Mouse (Mus musculus) stomach, embryonic 16.5 days (tissue): Measurements from ENCODE around the gene Tmem163. TPM values are rescaled to one million over a fixed set of nuclear protein-coding genes. Genes with fewer than 3 reads are reported as not detected.

Experiments used
- ATAC-seq: fragments of 200-750 bp; cut with Nextera tagmentation; 2 replicates; pipeline ENCODE4 v1.8.0; 2017; ENCODE audit warnings: moderate number of reproducible peaks, moderate TSS enrichment; ENCODE audit not compliant: insufficient read depth, low FRiP score
- H3K27ac ChIP-seq: fragments of 300-500 bp; sonication (generic); 2 replicates; pipeline ENCODE4 v1.5.1; 2014; ENCODE audit warnings: low read length
- H3K27me3 ChIP-seq: fragments of 300-500 bp; sonication (generic); 2 replicates; pipeline ENCODE4 v1.6.1; 2014; ENCODE audit warnings: low read length, control low read depth, mixed read lengths; ENCODE audit not compliant: control insufficient read depth, insufficient read depth
- H3K36me3 ChIP-seq: fragments of 300-500 bp; sonication (generic); 2 replicates; pipeline ENCODE4 v1.6.1; 2014; ENCODE audit warnings: low read length; ENCODE audit not compliant: control insufficient read depth, insufficient read depth
- H3K4me1 ChIP-seq: fragments of 300-500 bp; sonication (generic); 2 replicates; pipeline ENCODE4 v1.6.1; 2014; ENCODE audit warnings: low read length, control low read depth, mixed read lengths; ENCODE audit not compliant: control insufficient read depth, insufficient read depth
- H3K4me2 ChIP-seq: fragments of 300-500 bp; sonication (generic); 2 replicates; pipeline ENCODE4 v1.6.1; 2014; ENCODE audit warnings: low read depth, low read length, mixed read lengths
- H3K4me3 ChIP-seq: fragments of 300-500 bp; sonication (generic); replicated peaks from 2 replicates; pipeline ENCODE4 v1.5.1; 2014; ENCODE audit warnings: mild to moderate bottlenecking, low read length
- H3K9ac ChIP-seq: fragments of 300-500 bp; sonication (generic); 2 replicates; pipeline ENCODE4 v1.6.1; 2014; ENCODE audit warnings: low read length
- H3K9me3 ChIP-seq: fragments of 300-500 bp; sonication (generic); replicated peaks from 2 replicates; pipeline ENCODE4 v1.6.1; 2016; ENCODE audit warnings: low read length, control low read depth; ENCODE audit not compliant: control insufficient read depth
- WGBS: fragments of 180-500 bp; shearing (Covaris S2); extraction: QIAGEN DNeasy Blood & Tissue Kit; methylation state at CpG from one replicate; pipeline ENCODE4 v1.1.7; 2014; 5-methylcytosine and 5-hydroxymethylcytosine counted together
- polyA plus RNA-seq: library from polyadenylated mRNA; unstranded; fragments of >200 nt; fragmentation: Nextera tagmentation; extraction: Ambion mirVana; gene quantifications from 2 replicates; pipeline ENCODE4 v1.2.1, GENCODE M21; 2015

The Tmem163 gene
- polyA plus RNA-seq, 1 experiment from 2014 or later, result 0.45 TPM

DNA sequence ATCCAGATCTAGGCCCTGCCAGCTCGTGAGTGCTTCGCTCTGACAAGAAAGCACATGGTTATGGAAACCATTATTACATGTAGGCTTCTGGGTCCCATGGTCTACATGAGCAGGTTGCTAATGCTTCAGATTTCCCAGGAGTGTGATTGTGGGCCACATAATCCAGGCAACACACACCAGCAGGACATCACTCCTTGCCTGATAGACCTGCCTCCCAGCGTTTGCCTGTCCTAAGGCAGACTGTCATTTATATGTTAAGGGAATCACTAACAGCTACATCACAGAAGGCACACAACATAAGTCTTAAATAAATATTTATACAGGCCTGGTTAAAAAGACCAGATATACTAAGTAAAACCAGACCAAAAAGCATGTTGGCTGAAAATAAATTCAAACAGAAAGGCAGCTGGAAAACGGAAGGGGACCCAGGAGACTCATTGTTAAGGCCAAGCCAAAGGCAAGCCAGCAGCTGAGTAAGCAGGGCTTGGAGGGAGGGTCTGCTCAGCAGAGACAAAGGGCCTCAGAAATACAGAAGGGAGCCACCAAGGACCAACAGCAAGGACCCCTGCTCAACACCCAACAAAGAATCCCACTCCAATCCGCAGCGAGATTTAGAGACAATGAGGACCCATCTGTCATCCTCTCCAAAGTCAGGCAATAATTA lies 123.4 kb downstream of the Tmem163 start:
- H3K4me3 ChIP-seq, result no peak overlapping the region
- H3K27me3 ChIP-seq, result no peaks in the 10 kb centered on the region
- no peaks in the 10 kb centered on the region for H3K36me3 ChIP-seq
- no peaks in the 10 kb centered on the region for H3K9me3 ChIP-seq
- H3K9ac ChIP-seq, result no peak overlapping the region
- no peaks in the 10 kb centered on the region for H3K4me1 ChIP-seq
- H3K27ac ChIP-seq, result no peak overlapping the region
- H3K4me2 ChIP-seq, result no peak overlapping the region
- 46% methylated on average over 6 of the region's 6 CpGs for WGBS
- no peak for ATAC-seq

- no peak overlapping the region for H3K4me2 ChIP-seq
- no peaks in the 10 kb centered on the region for H3K4me1 ChIP-seq
- H3K9me3 ChIP-seq, result no peaks in the 10 kb centered on the region
- H3K27ac ChIP-seq, result no peak overlapping the region
- no peaks in the 10 kb centered on the region for H3K27me3 ChIP-seq
- H3K9ac ChIP-seq, result no peak overlapping the region
- WGBS, result 74% methylated on average over 4 of the region's 4 CpGs
- H3K4me3 ChIP-seq, result no peak overlapping the region
- no peaks in the 10 kb centered on the region for H3K36me3 ChIP-seq
- ATAC-seq, result no peak
These were observed 131.3 kb downstream of the Tmem163 start for GRCm38 (mm10) chr1:127548078-127548477.

GRCm38 (mm10) chr1:127542756-127543155 lies 136.6 kb downstream of the Tmem163 start:
- ATAC-seq, result no peak
- WGBS, result 22% methylated on average over 1 of the region's 1 CpGs
- Histone ChIP-seq H3K4me2 (no peak overlapping the region), H3K9me3 (no peaks in the 10 kb centered on the region), H3K9ac (no peak overlapping the region), H3K36me3 (no peaks in the 10 kb centered on the region), H3K4me1 (no peaks in the 10 kb centered on the region), H3K27me3 (no peaks in the 10 kb centered on the region), H3K27ac (no peak overlapping the region), H3K4me3 (no peak overlapping the region)

DNA sequence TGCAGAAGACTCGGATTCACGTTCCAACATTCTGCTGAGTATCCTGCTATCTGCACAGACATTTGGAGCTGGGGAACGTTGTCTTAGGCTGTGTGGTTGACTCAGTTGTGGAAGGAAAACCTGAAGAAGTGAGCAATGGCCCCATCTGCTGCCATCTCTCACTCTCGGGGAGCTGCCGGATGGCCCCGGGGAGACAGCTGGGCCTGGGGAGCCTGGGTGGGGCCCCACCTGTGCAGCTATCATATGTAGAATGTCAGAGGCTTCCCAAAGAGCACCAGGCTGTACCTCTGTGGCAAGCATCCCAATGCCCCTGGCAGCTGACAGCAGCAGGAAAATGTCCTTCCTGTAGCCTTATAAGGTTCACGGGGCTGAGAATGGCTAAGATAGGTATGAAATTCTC lies 137.4 kb downstream of the Tmem163 start:
- ATAC-seq, result no peak
- H3K9me3 ChIP-seq, result no peaks in the 10 kb centered on the region
- WGBS, result 84% methylated on average over 7 of the region's 7 CpGs

DNA sequence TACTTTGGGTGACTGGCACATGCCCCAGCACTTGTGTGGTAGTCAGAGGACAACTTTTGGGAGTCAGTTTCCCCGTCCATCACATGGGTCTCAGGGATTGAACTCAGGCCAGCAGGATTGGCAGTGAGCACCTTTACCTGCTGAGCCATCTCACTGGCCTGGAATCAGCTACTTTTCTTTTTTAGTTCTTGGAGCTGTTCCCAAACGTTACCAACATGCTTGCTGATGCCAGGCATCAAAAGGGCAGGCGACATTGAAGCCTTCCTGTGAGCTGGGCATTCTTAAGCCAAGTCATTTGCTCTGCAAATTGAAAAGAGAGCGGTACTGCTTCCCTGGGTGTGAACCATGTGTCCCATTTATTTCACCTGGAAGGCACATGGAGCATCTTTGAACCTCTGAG lies 137.8 kb downstream of the Tmem163 start:
- Histone ChIP-seq H3K36me3 (no peaks in the 10 kb centered on the region), H3K4me2 (no peak overlapping the region), H3K27ac (no peak overlapping the region), H3K9ac (no peak overlapping the region), H3K27me3 (no peaks in the 10 kb centered on the region), H3K4me3 (no peak overlapping the region), H3K9me3 (no peaks in the 10 kb centered on the region), H3K4me1 (peaks cover 7% of the 10 kb centered on the region; the same call in 1 of the 2 replicates)
- 87% methylated on average over 4 of the region's 4 CpGs for WGBS
- ATAC-seq, result no peak

More for the DNA sequence above, 137.4 kb downstream of the Tmem163 start:
- Histone ChIP-seq H3K4me2 (no peak overlapping the region), H3K27ac (no peak overlapping the region), H3K36me3 (no peaks in the 10 kb centered on the region), H3K9ac (no peak overlapping the region), H3K4me3 (no peak overlapping the region), H3K27me3 (no peaks in the 10 kb centered on the region), H3K4me1 (0 out of 2 replicates have a peak, but pooled peaks cover 7% of the 10 kb centered on the region)

GRCm38 (mm10) chr1:127537204-127538038 lies 141.9 kb downstream of the Tmem163 start:
- no peak for ATAC-seq
- Histone ChIP-seq H3K27me3 (no peaks in the 10 kb centered on the region), H3K9ac (peak overlapping the region; percentile 5; the same call in 1 of the 2 replicates), H3K4me1 (peaks cover 7% of the 10 kb centered on the region; the same call in 1 of the 2 replicates), H3K4me2 (peak overlapping the region; percentile 43), H3K9me3 (no peaks in the 10 kb centered on the region), H3K27ac (no peak overlapping the region; the same call in 1 of the 2 replicates), H3K36me3 (no peaks in the 10 kb centered on the region), H3K4me3 (0 out of 2 replicates have a peak overlapping the region, but pooled peaks have one; percentile 0)
- 14% methylated on average over 17 of the region's 17 CpGs for WGBS

DNA sequence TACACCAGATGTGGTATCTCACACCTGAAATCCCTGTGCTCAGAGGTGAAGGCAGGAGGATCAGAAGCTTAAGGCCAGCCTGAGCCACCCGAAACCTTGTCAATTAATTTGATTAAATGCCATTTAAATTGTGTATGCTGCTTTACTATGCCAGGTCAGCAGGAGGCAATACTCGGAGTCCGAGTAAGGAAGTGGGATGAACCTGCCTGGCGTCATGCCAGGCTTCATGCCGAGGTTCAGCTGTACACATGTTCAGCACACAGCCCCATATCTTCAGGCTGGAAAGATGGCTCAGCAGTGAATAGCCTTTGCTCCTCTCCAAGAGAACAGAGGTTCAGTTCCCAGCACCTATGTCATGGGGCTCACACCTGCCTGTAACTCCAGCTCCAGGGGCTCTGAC lies 142.9 kb downstream of the Tmem163 start:
- H3K4me3 ChIP-seq, result no peak overlapping the region
- H3K27ac ChIP-seq, result no peak overlapping the region
- 37% methylated on average over 5 of the region's 5 CpGs for WGBS
- H3K36me3 ChIP-seq, result no peaks in the 10 kb centered on the region
- no peak for ATAC-seq
- H3K9ac ChIP-seq, result no peak overlapping the region
- H3K4me2 ChIP-seq, result no peak overlapping the region
- no peaks in the 10 kb centered on the region for H3K27me3 ChIP-seq
- H3K4me1 ChIP-seq, result peaks cover 7% of the 10 kb centered on the region; the same call in 1 of the 2 replicates
- no peaks in the 10 kb centered on the region for H3K9me3 ChIP-seq

- ATAC-seq, result no peak
- Histone ChIP-seq H3K4me3 (no peak overlapping the region), H3K4me2 (no peak overlapping the region), H3K4me1 (no peaks in the 10 kb centered on the region; the same call in 1 of the 2 replicates), H3K9me3 (no peaks in the 10 kb centered on the region), H3K27me3 (no peaks in the 10 kb centered on the region), H3K36me3 (no peaks in the 10 kb centered on the region), H3K9ac (no peak overlapping the region), H3K27ac (no peak overlapping the region)
- 71% methylated on average over 5 of the region's 5 CpGs for WGBS
These were observed 147.6 kb downstream of the Tmem163 start for GRCm38 (mm10) chr1:127531723-127532122.
